Mouse (Mus musculus): ENCODE measurements at regions not wholly inside any gene's neighbourhood (a gene's known extent, or its start where the extent isn't known, plus 50 kb on each side); places are given as distances from the start of the nearest gene placed in this dataset.
A peak's percentile ranks its signal among the peaks of the same experiment; 100 is the strongest.

- peak; percentile 30 for DNase-seq
Measured at GRCm38 (mm10) chr16:78156138-78156875, 145.0 kb upstream of the Cxadr start.

GRCm38 (mm10) chr16:78153899-78154605 is 147.2 kb upstream of the Cxadr start:
- DNase-seq: no peak

- DNase-seq: no peak
Measured at GRCm38 (mm10) chr16:78144146-78144545, 157.1 kb upstream of the Cxadr start.

DNA sequence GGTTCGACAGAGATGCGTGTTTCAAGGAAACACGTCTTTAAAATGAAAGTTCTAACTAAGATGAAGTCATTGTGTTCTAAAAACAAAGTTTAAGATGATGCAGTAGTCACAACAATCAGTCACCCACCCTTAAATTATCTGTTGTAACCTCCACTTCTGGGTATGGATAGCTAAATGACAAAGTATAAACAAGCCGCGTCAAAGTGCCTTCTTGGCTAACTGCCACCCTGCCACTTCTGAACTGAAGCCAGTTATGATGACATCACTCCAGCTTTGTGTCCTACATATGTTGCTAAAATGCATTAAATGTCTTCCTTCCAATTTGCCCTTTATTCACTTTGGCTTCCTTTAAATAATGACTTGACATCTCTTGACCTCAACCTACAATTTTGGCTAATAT is 165.8 kb upstream of the Cxadr start:
- no peak for DNase-seq

- no peak for DNase-seq
Measured at GRCm38 (mm10) chr16:78134531-78134930, 166.8 kb upstream of the Cxadr start.

GRCm38 (mm10) chr16:78121668-78122067 is 179.6 kb upstream of the Cxadr start:
- no peak for DNase-seq

GRCm38 (mm10) chr16:78120346-78120899 is 180.9 kb upstream of the Cxadr start:
- no peak for DNase-seq

- DNase-seq: no peak
Measured at GRCm38 (mm10) chr16:78104246-78104645, 197.0 kb upstream of the Cxadr start.

- DNase-seq: no peak
Measured at GRCm38 (mm10) chr16:78101415-78102326, 199.6 kb upstream of the Cxadr start.

DNA sequence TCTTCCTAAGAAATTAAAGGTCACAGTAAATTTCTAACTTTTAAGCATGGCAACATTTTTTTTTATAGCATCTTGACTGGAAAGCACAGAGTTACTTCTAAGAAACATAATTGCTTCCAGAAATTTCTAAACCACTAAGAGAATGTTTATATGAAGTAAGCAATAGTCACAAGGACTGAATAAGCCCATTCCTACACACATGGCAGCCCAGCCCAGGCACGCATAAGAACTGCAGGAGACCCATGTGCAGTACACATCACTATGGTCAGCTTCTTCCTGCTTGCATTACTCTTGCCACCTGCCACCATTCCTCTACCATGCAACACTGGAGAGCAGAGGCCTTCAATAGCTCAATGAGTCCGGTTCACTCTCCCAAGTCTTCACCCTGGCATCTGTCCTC is 201.4 kb upstream of the Cxadr start:
- no peak for DNase-seq

DNA sequence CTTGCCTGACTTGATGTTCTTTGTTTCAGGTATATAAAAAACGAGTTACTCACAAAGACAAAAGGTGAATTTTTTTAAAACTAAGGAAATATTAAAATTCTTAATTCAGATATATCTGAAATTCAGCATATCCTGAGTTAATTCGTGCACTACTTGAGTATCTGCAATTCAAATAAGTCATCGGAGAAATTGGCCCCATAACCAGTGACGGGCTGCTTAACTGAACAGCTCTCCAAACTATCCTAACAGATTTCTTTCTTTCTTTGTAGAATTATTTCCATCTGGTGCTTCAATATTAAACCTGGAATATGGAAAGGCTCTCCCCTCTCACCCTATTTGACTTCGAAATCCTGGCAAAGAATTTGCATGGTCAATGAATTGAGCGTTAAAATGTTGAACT is 202.2 kb upstream of the Cxadr start:
- no peak for DNase-seq

DNA sequence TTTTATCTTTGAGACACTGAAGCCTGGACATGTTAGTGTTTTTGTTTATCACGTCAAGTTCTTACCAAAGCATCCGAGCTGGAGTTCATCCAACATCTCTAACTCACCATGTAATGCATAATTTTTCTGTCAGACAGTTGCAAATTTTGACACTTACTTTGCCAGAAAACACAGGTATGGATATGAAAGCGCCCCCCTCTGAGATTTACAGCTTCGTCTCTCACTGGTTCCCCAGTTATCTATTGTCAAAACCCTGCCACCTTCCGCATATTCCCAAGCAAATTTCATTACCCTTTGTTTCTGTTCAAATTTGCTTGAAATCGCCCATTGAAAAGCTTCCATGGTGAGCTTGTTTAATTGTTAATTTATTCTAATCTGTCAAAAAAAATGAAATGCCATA is 202.7 kb upstream of the Cxadr start:
- no peak for DNase-seq

GRCm38 (mm10) chr16:78096571-78096970 is 204.7 kb upstream of the Cxadr start:
- DNase-seq: no peak

- no peak for DNase-seq
Measured at GRCm38 (mm10) chr16:78090155-78090554, 211.1 kb upstream of the Cxadr start.

DNA sequence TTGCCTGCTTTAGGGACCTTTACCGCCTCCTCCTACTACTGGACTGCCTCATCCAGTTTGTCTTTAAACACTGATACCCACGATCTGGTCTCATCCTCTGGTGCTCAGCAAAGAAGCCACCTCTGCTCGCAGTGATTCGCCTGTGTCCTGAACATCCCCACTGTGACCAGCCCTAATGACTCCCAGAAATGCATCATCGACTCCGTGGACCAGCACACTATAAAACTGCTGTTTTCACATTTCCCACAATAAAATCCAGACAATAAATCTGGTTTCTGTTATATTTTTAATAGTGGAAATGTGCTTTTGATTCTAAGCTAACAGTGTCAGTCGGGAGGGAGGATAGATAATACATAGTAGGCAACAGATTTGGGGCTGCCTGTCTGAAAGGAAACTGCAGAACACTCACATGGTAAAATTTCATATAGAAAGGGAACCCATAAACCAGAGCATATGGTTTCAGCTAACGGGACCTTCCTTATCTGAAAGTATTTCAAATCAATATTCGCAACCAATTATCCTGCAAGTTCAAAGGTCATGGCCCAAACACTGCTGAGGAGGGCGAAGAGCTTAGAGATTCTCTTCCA is 233.7 kb upstream of the Cxadr start:
- DNase-seq: no peak

- no peak for DNase-seq
Measured at GRCm38 (mm10) chr16:78060516-78060915, 240.8 kb upstream of the Cxadr start.

DNA sequence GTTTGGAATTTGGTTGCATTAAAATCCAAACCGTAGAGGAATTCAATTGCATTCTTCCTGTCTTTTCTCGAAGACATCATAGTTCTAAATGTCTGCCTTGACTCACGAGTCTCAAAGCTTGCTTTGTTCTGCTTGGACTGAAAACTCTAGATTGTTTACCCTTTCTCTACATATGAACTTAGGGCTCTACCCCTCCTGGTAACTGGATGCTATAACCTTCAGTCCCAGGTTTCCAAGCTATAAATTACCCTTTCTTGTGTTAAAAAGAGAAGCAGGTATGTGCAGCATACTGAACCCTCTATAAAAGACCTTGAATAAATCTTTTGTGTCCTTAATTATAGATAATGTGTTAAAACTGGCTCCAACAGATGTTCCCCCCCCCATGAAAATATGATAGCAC is 243.7 kb upstream of the Cxadr start:
- DNase-seq: no peak

DNA sequence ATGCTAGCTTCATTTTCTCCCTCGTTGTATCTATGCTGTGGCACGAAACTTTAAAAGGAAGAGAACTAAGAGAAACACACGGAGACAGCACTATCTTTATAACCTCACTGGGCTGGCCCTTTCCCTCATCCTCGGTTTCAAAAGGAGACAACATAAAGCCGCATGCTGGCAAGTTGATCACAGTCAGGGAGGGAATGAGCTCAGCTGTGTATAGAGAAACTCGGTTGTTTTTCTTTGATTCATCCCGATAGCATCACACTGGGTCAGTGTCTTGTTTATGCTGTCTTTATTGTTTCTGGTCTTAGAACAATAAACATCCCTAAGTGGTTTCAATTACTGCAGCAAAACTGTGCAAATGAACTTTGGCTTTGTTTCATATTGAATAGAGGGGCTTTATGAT is 249.2 kb upstream of the Cxadr start:
- DNase-seq: no peak

- no peak for DNase-seq
Measured at GRCm38 (mm10) chr16:78040149-78040920, 261.0 kb upstream of the Cxadr start.

GRCm38 (mm10) chr16:78019605-78020285 is 281.5 kb upstream of the Cxadr start:
- DNase-seq: no peak

- DNase-seq: no peak
Measured at GRCm38 (mm10) chr16:78015401-78015800, 285.9 kb upstream of the Cxadr start.
